Mouse (Mus musculus) CD8-positive naive resting alpha-beta T cell, adult 2 months (primary cell): ENCODE measurements around the gene Nlgn1.

Experiments
- DNase-seq, 2 experiments: peaks; one replicate each; pipeline ENCODE4 v3.0.0; 2022; ENCODE audit warnings: low read depth in 2 of 2, low spot score in 2 of 2

Gene Nlgn1

GRCm38 (mm10) chr3:26202702-26203101, 129.6 kb downstream of the Nlgn1 start:
- DNase-seq: no peak

- no peak for DNase-seq
Observed at GRCm38 (mm10) chr3:26201410-26201809, 130.8 kb downstream of the Nlgn1 start.

GRCm38 (mm10) chr3:26194970-26195369, 137.3 kb downstream of the Nlgn1 start:
- DNase-seq: no peak

- no peak for DNase-seq
Observed at GRCm38 (mm10) chr3:26181013-26181412, 151.2 kb downstream of the Nlgn1 start.

GRCm38 (mm10) chr3:26175371-26175770, 156.9 kb downstream of the Nlgn1 start:
- no peak for DNase-seq

GRCm38 (mm10) chr3:26174257-26174656, 158.0 kb downstream of the Nlgn1 start:
- DNase-seq: no peak

GRCm38 (mm10) chr3:26173613-26174012, 158.6 kb downstream of the Nlgn1 start:
- DNase-seq: no peak

GRCm38 (mm10) chr3:26166711-26167110, 165.5 kb downstream of the Nlgn1 start:
- no peak for DNase-seq

GRCm38 (mm10) chr3:26153782-26154181, 178.5 kb downstream of the Nlgn1 start:
- DNase-seq: no peak

GRCm38 (mm10) chr3:26153036-26153741, 179.1 kb downstream of the Nlgn1 start:
- DNase-seq: no peak

GRCm38 (mm10) chr3:26152510-26153035, 179.7 kb downstream of the Nlgn1 start:
- no peak for DNase-seq

- DNase-seq: no peak
Observed at GRCm38 (mm10) chr3:26151351-26152020, 180.8 kb downstream of the Nlgn1 start.

GRCm38 (mm10) chr3:26146174-26146573, 186.1 kb downstream of the Nlgn1 start:
- DNase-seq: no peak

GRCm38 (mm10) chr3:26145441-26145840, 186.8 kb downstream of the Nlgn1 start:
- no peak for DNase-seq

- DNase-seq: no peak
Observed at GRCm38 (mm10) chr3:26141590-26141989, 190.7 kb downstream of the Nlgn1 start.

GRCm38 (mm10) chr3:26134839-26135651, 197.2 kb downstream of the Nlgn1 start:
- no peak for DNase-seq

- no peak for DNase-seq
Observed at GRCm38 (mm10) chr3:26130919-26131318, 201.3 kb downstream of the Nlgn1 start.

GRCm38 (mm10) chr3:26129455-26129854, 202.8 kb downstream of the Nlgn1 start:
- no peak for DNase-seq

- no peak for DNase-seq
Observed at GRCm38 (mm10) chr3:26117071-26117470, 215.2 kb downstream of the Nlgn1 start.

- DNase-seq: no peak
Observed at GRCm38 (mm10) chr3:26106361-26106760, 225.9 kb downstream of the Nlgn1 start.

GRCm38 (mm10) chr3:26105528-26105927, 226.7 kb downstream of the Nlgn1 start:
- no peak for DNase-seq

- no peak for DNase-seq
Observed at GRCm38 (mm10) chr3:26102271-26102670, 230.0 kb downstream of the Nlgn1 start.
